Mouse (Mus musculus): Measurements from ENCODE around the gene Entpd8. TPM values are rescaled to one million over a fixed set of nuclear protein-coding genes. Genes with fewer than 3 reads are reported as not detected.

The Entpd8 gene
- polyA plus RNA-seq (2015; fragmentation: Nextera tagmentation; extraction: Ambion mirVana) = not detected in 2 replicates

DNA sequence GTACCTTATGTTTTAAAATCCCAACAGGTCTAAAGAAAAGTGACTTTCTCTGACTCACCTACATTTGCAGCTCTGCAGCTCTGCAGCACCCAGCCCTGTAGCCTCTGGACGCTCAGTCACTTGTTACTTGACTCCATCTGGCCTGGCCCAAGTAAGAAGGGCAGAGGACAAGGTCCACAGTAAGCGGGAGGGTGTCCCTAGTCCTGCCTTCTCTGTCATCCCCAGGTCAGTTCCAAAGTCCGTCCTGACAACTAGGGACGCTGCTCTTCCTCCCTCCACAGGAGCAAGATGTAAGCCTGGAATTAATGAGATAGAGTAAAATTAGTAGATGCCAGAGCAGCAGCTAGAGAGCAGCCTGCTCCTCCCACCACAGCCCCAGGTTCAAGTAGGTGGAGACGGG lies at the start of gene Entpd8:
TSS of gene Entpd8 (plus strand) at position 229 of the 400 bp plus-strand sequence.
- 45% methylated on average over 5 of the region's 5 CpGs for WGBS

DNA sequence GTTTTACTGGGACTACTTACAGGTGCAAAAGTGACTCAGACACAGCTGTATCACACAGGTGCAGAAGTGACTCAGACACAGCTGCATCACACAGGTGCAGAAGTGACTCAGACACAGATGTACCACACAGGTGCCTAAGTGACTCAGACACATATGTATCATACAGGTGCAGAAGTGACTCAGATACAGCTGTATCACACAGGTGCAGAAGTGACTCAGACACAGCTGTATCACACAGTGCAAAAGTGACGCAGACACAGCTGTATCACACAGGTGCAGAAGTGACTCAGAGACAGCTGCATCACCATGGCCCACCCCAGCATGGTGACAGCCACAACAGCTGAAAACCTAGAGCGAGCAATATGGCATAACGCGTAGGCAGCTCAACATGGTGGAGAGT lies 45.1 kb upstream of the Entpd8 start:
- WGBS = 89% methylated on average over 4 of the region's 4 CpGs
- Histone ChIP-seq H3K36me3 (no peaks in the 10 kb centered on the region), H3K9me3 (replicated peaks) (no peaks in the 10 kb centered on the region), H3K27me3 (no peaks in the 10 kb centered on the region), H3K4me1 (no peaks in the 10 kb centered on the region), H3K4me3 (replicated peaks) (no peak overlapping the region), H3K4me2 (replicated peaks) (no peak overlapping the region), H3K27ac (replicated peaks) (no peak overlapping the region), H3K9ac (no peak overlapping the region)
- no peak for ATAC-seq (ENCODE audit: insufficient number of reproducible peaks, low FRiP score, low TSS enrichment, low read depth)

More for the DNA sequence above, at the start of gene Entpd8:
- Histone ChIP-seq H3K9ac (no peak within 1 kb of the TSS), H3K4me2 (replicated peaks) (no peak within 1 kb of the TSS), H3K27me3 (no peaks in the 10 kb centered on the region), H3K36me3 (no peaks in the 10 kb centered on the region), H3K4me1 (no peaks in the 10 kb centered on the region), H3K9me3 (replicated peaks) (no peaks in the 10 kb centered on the region), H3K27ac (replicated peaks) (no peak within 1 kb of the TSS), H3K4me3 (replicated peaks) (no peak within 1 kb of the TSS)
- ATAC-seq (ENCODE audit: insufficient number of reproducible peaks, low FRiP score, low TSS enrichment, low read depth) = no peak

DNA sequence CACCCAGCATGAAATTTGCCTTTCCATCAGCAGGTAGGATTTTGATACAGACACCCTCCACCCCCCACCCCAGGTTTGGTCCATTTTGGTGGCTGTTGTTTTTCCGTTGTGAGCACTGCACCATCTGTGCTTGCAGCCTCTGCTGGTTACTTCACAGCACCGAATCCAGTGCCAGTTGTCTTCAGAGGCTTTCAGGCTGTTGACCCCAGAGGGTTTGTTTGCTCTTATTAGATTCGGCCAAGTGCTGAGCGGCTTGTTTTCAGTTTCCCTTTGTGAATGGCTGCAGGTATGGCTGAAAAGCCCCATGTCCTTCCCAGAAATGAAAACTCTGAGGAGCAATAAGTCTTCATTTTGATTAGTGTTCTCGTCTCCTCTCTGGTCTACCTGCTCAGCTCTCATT lies 40.0 kb upstream of the Entpd8 start:
- H3K4me3 ChIP-seq (replicated peaks) = no peak overlapping the region
- WGBS = 85% methylated on average over 5 of the region's 5 CpGs

DNA sequence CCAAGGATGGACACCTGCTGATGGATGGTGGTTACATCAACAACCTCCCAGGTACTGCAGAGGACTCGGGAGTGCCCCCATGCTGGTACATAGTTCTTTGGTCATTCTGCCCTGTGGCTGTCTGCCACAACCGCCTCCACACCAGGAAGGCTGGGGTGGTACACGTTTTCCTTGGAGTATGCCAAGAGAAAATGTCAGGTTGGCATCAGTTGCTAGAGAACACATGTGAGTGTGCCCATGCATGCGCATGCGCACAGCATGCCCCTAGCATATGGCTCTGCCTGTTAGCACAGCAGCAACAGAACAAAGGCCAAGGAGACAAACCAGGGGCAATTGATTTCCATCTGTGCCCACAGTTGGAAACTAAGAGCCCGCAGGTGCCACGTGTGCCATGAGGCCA lies 29.2 kb upstream of the Entpd8 start:
- H3K27me3 ChIP-seq = no peaks in the 10 kb centered on the region
- 88% methylated on average over 7 of the region's 7 CpGs for WGBS
- H3K4me2 ChIP-seq (replicated peaks) = no peak overlapping the region
- no peaks in the 10 kb centered on the region for H3K9me3 ChIP-seq (replicated peaks)
- no peak overlapping the region for H3K4me3 ChIP-seq (replicated peaks)
- H3K36me3 ChIP-seq = no peaks in the 10 kb centered on the region
- no peak for ATAC-seq (ENCODE audit: insufficient number of reproducible peaks, low FRiP score, low TSS enrichment, low read depth)
- H3K27ac ChIP-seq (replicated peaks) = no peak overlapping the region
- H3K4me1 ChIP-seq = peaks cover 19% of the 10 kb centered on the region
- H3K9ac ChIP-seq = no peak overlapping the region

More for the DNA sequence above, 40.0 kb upstream of the Entpd8 start:
- H3K4me2 ChIP-seq (replicated peaks) = no peak overlapping the region
- no peak for ATAC-seq (ENCODE audit: insufficient number of reproducible peaks, low FRiP score, low TSS enrichment, low read depth)
- H3K36me3 ChIP-seq = no peaks in the 10 kb centered on the region
- no peaks in the 10 kb centered on the region for H3K9me3 ChIP-seq (replicated peaks)
- H3K27ac ChIP-seq (replicated peaks) = no peak overlapping the region
- H3K27me3 ChIP-seq = no peaks in the 10 kb centered on the region
- no peaks in the 10 kb centered on the region for H3K4me1 ChIP-seq
- H3K9ac ChIP-seq = no peak overlapping the region

DNA sequence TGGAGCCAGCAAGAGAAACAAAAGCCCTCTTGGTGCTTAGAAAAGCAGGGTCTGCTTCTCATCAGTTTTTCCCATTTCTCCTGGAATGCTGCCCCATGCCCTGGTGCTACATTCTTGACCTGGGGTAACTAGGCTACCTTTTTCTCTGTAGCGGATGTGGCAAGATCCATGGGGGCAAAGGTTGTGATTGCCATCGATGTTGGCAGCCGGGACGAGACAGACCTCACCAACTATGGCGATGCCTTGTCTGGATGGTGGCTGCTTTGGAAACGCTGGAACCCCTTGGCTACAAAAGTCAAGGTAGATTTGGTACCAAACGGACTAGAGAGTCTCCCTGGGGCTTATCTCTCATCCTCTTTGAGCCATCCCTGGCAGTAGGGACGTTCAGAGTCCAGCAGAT lies 28.7 kb upstream of the Entpd8 start:
- no peak overlapping the region for H3K9ac ChIP-seq
- no peaks in the 10 kb centered on the region for H3K36me3 ChIP-seq
- no peak overlapping the region for H3K4me2 ChIP-seq (replicated peaks)
- H3K27me3 ChIP-seq = no peaks in the 10 kb centered on the region
- no peak overlapping the region for H3K27ac ChIP-seq (replicated peaks)
- WGBS = 82% methylated on average over 8 of the region's 8 CpGs
- no peak overlapping the region for H3K4me3 ChIP-seq (replicated peaks)
- no peak for ATAC-seq (ENCODE audit: insufficient number of reproducible peaks, low FRiP score, low TSS enrichment, low read depth)
- H3K4me1 ChIP-seq = peaks cover 19% of the 10 kb centered on the region
- H3K9me3 ChIP-seq (replicated peaks) = no peaks in the 10 kb centered on the region

DNA sequence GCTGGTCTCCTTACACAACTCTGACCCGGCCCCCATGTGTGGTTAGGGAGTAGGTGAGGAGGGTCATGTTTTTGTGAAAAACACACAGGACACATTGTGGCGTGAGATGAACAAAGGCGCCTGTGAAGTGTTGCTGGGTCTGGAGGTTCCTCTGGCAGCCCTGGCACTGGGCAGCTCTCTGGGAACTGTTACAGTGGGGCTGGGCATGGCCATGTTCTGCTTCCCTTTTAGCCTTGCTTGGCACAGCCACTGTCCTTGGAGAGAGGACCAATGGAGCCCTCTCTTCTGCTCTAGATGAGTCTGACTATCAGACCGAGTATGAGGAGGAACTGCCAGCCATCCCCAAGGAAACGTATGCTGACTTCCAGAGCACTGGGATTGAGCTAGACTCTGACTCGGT lies 27.0 kb upstream of the Entpd8 start:
- ATAC-seq (ENCODE audit: insufficient number of reproducible peaks, low FRiP score, low TSS enrichment, low read depth) = no peak
- no peak overlapping the region for H3K9ac ChIP-seq
- no peaks in the 10 kb centered on the region for H3K27me3 ChIP-seq
- H3K36me3 ChIP-seq = peaks cover 11% of the 10 kb centered on the region; the same call in 1 of the 2 replicates
- no peak overlapping the region for H3K4me2 ChIP-seq (replicated peaks)
- no peak overlapping the region for H3K27ac ChIP-seq (replicated peaks)
- H3K4me1 ChIP-seq = peaks cover 19% of the 10 kb centered on the region
- no peaks in the 10 kb centered on the region for H3K9me3 ChIP-seq (replicated peaks)
- WGBS = 85% methylated on average over 6 of the region's 6 CpGs
- H3K4me3 ChIP-seq (replicated peaks) = no peak overlapping the region

DNA sequence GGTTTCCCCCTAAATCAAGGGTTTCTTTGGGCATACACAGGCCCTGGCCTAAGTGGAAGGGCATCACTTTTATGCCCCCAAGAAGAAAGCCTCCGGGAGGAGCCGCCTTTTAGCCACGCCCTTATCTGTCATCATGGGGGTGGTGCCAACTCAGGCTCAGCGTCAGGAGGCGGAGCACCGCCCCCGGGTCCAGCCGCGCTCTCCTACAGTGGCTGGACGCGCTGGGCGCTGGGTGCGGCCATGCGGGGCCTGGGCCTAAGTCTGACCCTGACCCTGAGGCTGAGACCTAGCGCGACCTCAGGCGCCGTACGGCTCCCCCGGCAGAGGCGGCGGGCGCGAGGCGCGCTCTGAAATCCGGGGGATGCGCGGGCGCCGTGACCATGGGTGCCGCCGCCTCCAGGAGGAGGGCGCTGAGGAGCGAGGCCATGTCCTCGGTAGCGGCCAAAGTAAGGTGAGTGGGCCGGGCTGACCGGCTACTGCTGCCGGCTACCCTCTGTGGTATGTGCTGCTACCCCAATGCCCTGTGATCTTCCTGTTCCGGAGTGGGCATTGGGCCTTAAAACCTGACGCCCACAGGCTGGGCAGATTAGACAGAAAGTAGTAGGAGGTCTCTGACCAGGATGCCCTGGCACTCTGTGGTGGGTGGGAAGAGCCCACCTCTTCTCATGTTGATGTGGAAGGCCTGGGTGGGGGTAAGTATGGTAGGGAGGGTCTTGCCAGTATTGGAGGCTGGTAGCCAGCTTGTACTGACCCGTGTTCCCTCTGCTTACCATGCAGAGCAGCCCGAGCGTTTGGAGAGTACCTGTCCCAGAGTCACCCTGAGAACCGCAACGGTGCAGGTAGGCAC lies 25.7 kb upstream of the Entpd8 start, which contains the start of gene Nsmf:
TSS of gene Nsmf (plus strand) at position 135 of the 847 bp plus-strand sequence.
- H3K4me3 ChIP-seq (replicated peaks) = peak within 1 kb of the TSS; percentile 84
- peak within 1 kb of the TSS; percentile 87 for H3K9ac ChIP-seq
- no peaks in the 10 kb centered on the region for H3K9me3 ChIP-seq (replicated peaks)
- H3K4me1 ChIP-seq = peaks cover 19% of the 10 kb centered on the region
- peaks cover 18% of the 10 kb centered on the region; the same call in 1 of the 2 replicates for H3K36me3 ChIP-seq
- no peaks in the 10 kb centered on the region for H3K27me3 ChIP-seq
- 5% methylated on average over 47 of the region's 47 CpGs for WGBS
- no peak within 1 kb of the TSS; the same call in 1 of the 2 replicates for H3K27ac ChIP-seq (replicated peaks)
- ATAC-seq (ENCODE audit: insufficient number of reproducible peaks, low FRiP score, low TSS enrichment, low read depth) = peak; percentile 85
- H3K4me2 ChIP-seq (replicated peaks) = peak within 1 kb of the TSS; percentile 84

DNA sequence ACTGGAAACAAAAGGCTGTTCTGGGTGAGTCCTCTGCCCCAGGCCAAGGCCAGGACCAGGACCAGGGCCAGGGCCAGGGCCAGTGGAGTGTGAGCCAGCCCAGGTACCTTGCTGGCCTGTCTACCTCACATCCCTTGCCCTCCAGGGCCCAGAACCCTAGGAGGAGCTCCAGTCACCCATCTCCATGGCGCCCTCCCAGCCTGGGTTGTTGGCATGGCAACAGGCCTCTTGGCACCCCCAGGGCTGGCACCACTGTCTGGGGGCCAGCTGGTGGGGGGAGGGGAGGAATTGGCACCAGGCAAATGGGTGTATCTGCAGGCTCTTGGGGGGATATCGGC lies 25.1 kb upstream of the Entpd8 start:
- peak overlapping the region; percentile 84 for H3K4me2 ChIP-seq (replicated peaks)
- H3K27me3 ChIP-seq = no peaks in the 10 kb centered on the region
- peaks cover 19% of the 10 kb centered on the region for H3K4me1 ChIP-seq
- 46% methylated on average over 2 of the region's 2 CpGs for WGBS
- peak overlapping the region; percentile 84 for H3K4me3 ChIP-seq (replicated peaks)
- no peak; the same call in 1 of the 2 replicates for ATAC-seq (ENCODE audit: insufficient number of reproducible peaks, low FRiP score, low TSS enrichment, low read depth)
- H3K27ac ChIP-seq (replicated peaks) = no peak overlapping the region; the same call in 1 of the 2 replicates
- H3K9me3 ChIP-seq (replicated peaks) = no peaks in the 10 kb centered on the region
- peak overlapping the region; percentile 87 for H3K9ac ChIP-seq
- H3K36me3 ChIP-seq = peaks cover 23% of the 10 kb centered on the region

DNA sequence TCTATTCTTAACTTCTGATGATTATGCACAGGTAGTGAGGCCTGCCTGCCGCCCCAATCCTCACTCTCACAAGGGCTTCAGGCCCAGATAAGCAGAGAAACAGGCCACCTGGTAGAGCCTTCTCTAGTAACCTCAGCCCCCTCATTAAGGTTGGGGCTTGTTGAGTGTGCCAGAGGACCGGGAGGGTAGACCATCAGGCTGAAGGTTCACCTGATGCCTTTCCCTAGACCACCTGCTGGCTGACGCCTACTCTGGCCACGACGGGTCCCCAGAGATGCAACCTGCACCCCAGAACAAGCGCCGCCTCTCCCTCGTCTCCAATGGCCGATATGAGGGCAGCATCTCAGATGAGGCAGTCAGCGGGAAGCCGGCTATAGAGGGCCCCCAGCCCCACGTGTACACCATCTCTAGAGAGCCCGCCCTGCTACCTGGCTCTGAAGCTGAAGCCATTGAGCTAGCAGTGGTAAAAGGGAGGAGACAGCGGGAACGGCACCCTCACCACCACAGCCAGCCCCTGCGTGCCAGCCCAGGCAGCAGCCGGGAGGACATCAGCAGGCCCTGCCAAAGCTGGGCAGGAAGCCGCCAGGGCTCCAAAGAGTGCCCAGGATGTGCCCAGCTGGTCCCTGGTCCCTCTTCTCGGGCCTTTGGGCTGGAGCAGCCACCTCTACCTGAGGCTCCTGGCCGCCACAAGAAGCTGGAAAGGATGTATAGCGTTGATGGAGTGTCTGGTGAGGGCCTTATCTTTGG lies 24.5 kb upstream of the Entpd8 start:
- peak overlapping the region; percentile 87; the same call in 1 of the 2 replicates for H3K9ac ChIP-seq
- peaks cover 19% of the 10 kb centered on the region for H3K4me1 ChIP-seq
- WGBS = 90% methylated on average over 21 of the region's 21 CpGs
- H3K4me3 ChIP-seq (replicated peaks) = peak overlapping the region; percentile 84
- H3K4me2 ChIP-seq (replicated peaks) = peak overlapping the region; percentile 84
- no peak for ATAC-seq (ENCODE audit: insufficient number of reproducible peaks, low FRiP score, low TSS enrichment, low read depth)
- H3K27ac ChIP-seq (replicated peaks) = no peak overlapping the region
- H3K36me3 ChIP-seq = peaks cover 28% of the 10 kb centered on the region
- H3K27me3 ChIP-seq = no peaks in the 10 kb centered on the region
- H3K9me3 ChIP-seq (replicated peaks) = no peaks in the 10 kb centered on the region

DNA sequence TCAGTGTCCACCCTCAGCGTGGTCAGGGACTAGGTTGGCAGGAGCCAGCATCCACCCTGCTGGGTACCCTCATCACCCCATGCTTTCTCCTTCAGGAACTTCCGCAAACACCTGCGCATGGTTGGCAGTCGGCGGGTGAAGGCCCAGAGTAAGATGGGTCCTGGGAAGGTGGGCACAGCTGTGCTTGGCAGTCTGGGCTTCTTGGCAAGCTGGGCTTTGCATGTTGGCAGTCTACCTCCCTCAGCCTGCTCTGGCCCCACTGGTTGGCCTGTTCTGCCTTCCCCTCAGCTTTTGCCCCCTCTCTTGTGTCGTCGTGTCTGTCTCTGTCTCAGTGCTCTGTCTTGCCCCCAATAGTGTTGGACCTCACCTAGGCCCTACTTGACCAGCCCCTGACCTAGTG lies 21.2 kb upstream of the Entpd8 start:
- Histone ChIP-seq H3K27me3 (no peaks in the 10 kb centered on the region), H3K4me1 (peaks cover 17% of the 10 kb centered on the region), H3K4me3 (replicated peaks) (no peak overlapping the region), H3K4me2 (replicated peaks) (no peak overlapping the region), H3K36me3 (peaks cover 52% of the 10 kb centered on the region), H3K9me3 (replicated peaks) (no peaks in the 10 kb centered on the region), H3K9ac (no peak overlapping the region), H3K27ac (replicated peaks) (no peak overlapping the region)
- ATAC-seq (ENCODE audit: insufficient number of reproducible peaks, low FRiP score, low TSS enrichment, low read depth) = no peak
- WGBS = 89% methylated on average over 7 of the region's 7 CpGs

DNA sequence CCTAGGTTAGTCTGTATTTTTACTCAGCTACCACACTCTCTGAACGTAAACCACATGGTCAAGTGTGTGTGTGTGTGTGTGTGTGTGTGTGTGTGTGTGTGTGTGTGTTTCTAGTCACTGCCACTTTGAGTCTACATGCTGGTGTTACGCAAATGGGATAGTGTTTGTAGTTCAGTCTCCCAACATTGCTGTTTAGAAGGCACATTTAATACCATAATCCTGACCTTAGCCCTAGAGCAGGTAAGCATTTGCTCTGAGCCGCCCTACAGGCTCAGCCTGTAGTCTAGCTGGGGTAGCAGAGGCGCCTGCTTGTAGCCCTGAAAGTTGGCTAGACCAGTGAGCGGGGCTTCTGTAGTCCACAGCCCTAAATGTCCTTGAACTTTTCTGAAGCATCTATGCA lies 16.6 kb upstream of the Entpd8 start:
- Histone ChIP-seq H3K9ac (no peak overlapping the region), H3K27me3 (no peaks in the 10 kb centered on the region), H3K9me3 (replicated peaks) (no peaks in the 10 kb centered on the region), H3K4me3 (replicated peaks) (no peak overlapping the region), H3K4me1 (no peaks in the 10 kb centered on the region), H3K27ac (replicated peaks) (no peak overlapping the region), H3K36me3 (peaks cover 40% of the 10 kb centered on the region), H3K4me2 (replicated peaks) (no peak overlapping the region)
- no peak for ATAC-seq (ENCODE audit: insufficient number of reproducible peaks, low FRiP score, low TSS enrichment, low read depth)
- WGBS = 90% methylated on average over 5 of the region's 5 CpGs
